Mouse (Mus musculus): ENCODE measurements around the gene Wnk2. TPM values are rescaled to one million over a fixed set of nuclear protein-coding genes. Genes with fewer than 3 reads are reported as not detected.

Gene Wnk2
- polyA plus RNA-seq, 1 experiment from 2014 or later: 12.0 TPM

- no peak overlapping the region for H3K27ac ChIP-seq (replicated peaks)
- 83% methylated on average over 10 of the region's 10 CpGs for WGBS
- H3K9me3 ChIP-seq: no peaks in the 10 kb centered on the region
- no peaks in the 10 kb centered on the region for H3K4me1 ChIP-seq
- H3K4me3 ChIP-seq: no peak overlapping the region
- H3K36me3 ChIP-seq: no peaks in the 10 kb centered on the region
- H3K9ac ChIP-seq (replicated peaks): no peak overlapping the region
- no peak overlapping the region for H3K4me2 ChIP-seq (replicated peaks)
- ATAC-seq (ENCODE audit: low FRiP score, low read depth): no peak
- peaks cover 17% of the 10 kb centered on the region for H3K27me3 ChIP-seq
Measured at GRCm38 (mm10) chr13:49154028-49154427, 6.2 kb upstream of the Wnk2 start.

GRCm38 (mm10) chr13:49148687-49149086 lies 873 bp upstream of the Wnk2 start:
- Histone ChIP-seq H3K4me1 (peaks cover 36% of the 10 kb centered on the region), H3K27me3 (peaks cover 43% of the 10 kb centered on the region), H3K36me3 (no peaks in the 10 kb centered on the region), H3K9ac (replicated peaks) (no peak overlapping the region), H3K4me3 (no peak overlapping the region), H3K4me2 (replicated peaks) (no peak overlapping the region), H3K27ac (replicated peaks) (no peak overlapping the region), H3K9me3 (no peaks in the 10 kb centered on the region)
- ATAC-seq (ENCODE audit: low FRiP score, low read depth): no peak
- 81% methylated on average over 4 of the region's 4 CpGs for WGBS

- peak overlapping the region; percentile 94 for H3K9ac ChIP-seq (replicated peaks)
- peaks cover 43% of the 10 kb centered on the region for H3K27me3 ChIP-seq
- H3K36me3 ChIP-seq: no peaks in the 10 kb centered on the region
- H3K9me3 ChIP-seq: no peaks in the 10 kb centered on the region
- H3K4me3 ChIP-seq: peak overlapping the region; percentile 89
- H3K4me2 ChIP-seq (replicated peaks): peak overlapping the region; percentile 84
- H3K4me1 ChIP-seq: peaks cover 45% of the 10 kb centered on the region
- under 1% methylated on average over 68 of the region's 98 CpGs for WGBS
- peak; percentile 77 for ATAC-seq (ENCODE audit: low FRiP score, low read depth)
- H3K27ac ChIP-seq (replicated peaks): peak overlapping the region; percentile 87
Measured at GRCm38 (mm10) chr13:49147007-49147857, 582 bp downstream of the Wnk2 start.

- H3K27ac ChIP-seq (replicated peaks): peak overlapping the region; percentile 87
- peak overlapping the region; percentile 84 for H3K4me2 ChIP-seq (replicated peaks)
- WGBS: under 1% methylated on average over 38 of the region's 44 CpGs
- H3K27me3 ChIP-seq: peaks cover 43% of the 10 kb centered on the region
- no peak for ATAC-seq (ENCODE audit: low FRiP score, low read depth)
- no peaks in the 10 kb centered on the region for H3K9me3 ChIP-seq
- peaks cover 45% of the 10 kb centered on the region for H3K4me1 ChIP-seq
- H3K36me3 ChIP-seq: no peaks in the 10 kb centered on the region
- peak overlapping the region; percentile 89 for H3K4me3 ChIP-seq
- peak overlapping the region; percentile 94 for H3K9ac ChIP-seq (replicated peaks)
Measured at GRCm38 (mm10) chr13:49146698-49147006, 1.2 kb downstream of the Wnk2 start.

- Histone ChIP-seq H3K9ac (replicated peaks) (peak overlapping the region; percentile 94), H3K4me2 (replicated peaks) (peak overlapping the region; percentile 84), H3K27me3 (peaks cover 43% of the 10 kb centered on the region), H3K9me3 (no peaks in the 10 kb centered on the region), H3K4me3 (peak overlapping the region; percentile 89), H3K36me3 (no peaks in the 10 kb centered on the region), H3K27ac (replicated peaks) (peak overlapping the region; percentile 87), H3K4me1 (peaks cover 45% of the 10 kb centered on the region)
- ATAC-seq (ENCODE audit: low FRiP score, low read depth): no peak
- WGBS: 21% methylated on average over 17 of the region's 17 CpGs
Measured at GRCm38 (mm10) chr13:49146040-49146697, 1.6 kb downstream of the Wnk2 start.

GRCm38 (mm10) chr13:49145396-49145795 lies 2.4 kb downstream of the Wnk2 start:
- peaks cover 39% of the 10 kb centered on the region for H3K27me3 ChIP-seq
- peak overlapping the region; percentile 89 for H3K4me3 ChIP-seq
- no peak for ATAC-seq (ENCODE audit: low FRiP score, low read depth)
- H3K9me3 ChIP-seq: no peaks in the 10 kb centered on the region
- H3K27ac ChIP-seq (replicated peaks): no peak overlapping the region
- peak overlapping the region; percentile 94 for H3K9ac ChIP-seq (replicated peaks)
- H3K4me1 ChIP-seq: peaks cover 51% of the 10 kb centered on the region
- H3K36me3 ChIP-seq: no peaks in the 10 kb centered on the region
- peak overlapping the region; percentile 84 for H3K4me2 ChIP-seq (replicated peaks)
- WGBS: 39% methylated on average over 7 of the region's 7 CpGs

GRCm38 (mm10) chr13:49144451-49144850 lies 3.4 kb downstream of the Wnk2 start:
- Histone ChIP-seq H3K4me3 (peak overlapping the region; percentile 4; the same call in 1 of the 2 replicates), H3K4me2 (replicated peaks) (peak overlapping the region; percentile 84), H3K27ac (replicated peaks) (no peak overlapping the region), H3K36me3 (0 out of 2 replicates have a peak, but pooled peaks cover 2% of the 10 kb centered on the region), H3K27me3 (peaks cover 30% of the 10 kb centered on the region), H3K9me3 (no peaks in the 10 kb centered on the region), H3K4me1 (peaks cover 52% of the 10 kb centered on the region), H3K9ac (replicated peaks) (peak overlapping the region; percentile 34)
- 47% methylated on average over 6 of the region's 6 CpGs for WGBS
- no peak for ATAC-seq (ENCODE audit: low FRiP score, low read depth)

GRCm38 (mm10) chr13:49143323-49143722 lies 4.5 kb downstream of the Wnk2 start:
- Histone ChIP-seq H3K4me1 (peaks cover 51% of the 10 kb centered on the region), H3K4me3 (no peak overlapping the region), H3K9ac (replicated peaks) (no peak overlapping the region), H3K9me3 (no peaks in the 10 kb centered on the region), H3K27ac (replicated peaks) (no peak overlapping the region), H3K4me2 (replicated peaks) (no peak overlapping the region), H3K36me3 (0 out of 2 replicates have a peak, but pooled peaks cover 2% of the 10 kb centered on the region), H3K27me3 (peaks cover 21% of the 10 kb centered on the region)
- 93% methylated on average over 7 of the region's 7 CpGs for WGBS
- no peak for ATAC-seq (ENCODE audit: low FRiP score, low read depth)

- H3K4me3 ChIP-seq: no peak overlapping the region
- WGBS: 87% methylated on average over 5 of the region's 5 CpGs
- peaks cover 21% of the 10 kb centered on the region for H3K27me3 ChIP-seq
- H3K4me2 ChIP-seq (replicated peaks): no peak overlapping the region
- no peak overlapping the region for H3K27ac ChIP-seq (replicated peaks)
- 0 out of 2 replicates have a peak overlapping the region, but pooled peaks have one; percentile 20 for H3K9ac ChIP-seq (replicated peaks)
- H3K9me3 ChIP-seq: no peaks in the 10 kb centered on the region
- 0 out of 2 replicates have a peak, but pooled peaks cover 2% of the 10 kb centered on the region for H3K36me3 ChIP-seq
- ATAC-seq (ENCODE audit: low FRiP score, low read depth): no peak
- peaks cover 46% of the 10 kb centered on the region for H3K4me1 ChIP-seq
Measured at GRCm38 (mm10) chr13:49142396-49142795, 5.4 kb downstream of the Wnk2 start.

GRCm38 (mm10) chr13:49140567-49140966 lies 7.2 kb downstream of the Wnk2 start:
- WGBS: 72% methylated on average over 4 of the region's 4 CpGs

GRCm38 (mm10) chr13:49134491-49134890 lies 13.3 kb downstream of the Wnk2 start:
- Histone ChIP-seq H3K4me2 (replicated peaks) (no peak overlapping the region), H3K27me3 (no peaks in the 10 kb centered on the region), H3K9ac (replicated peaks) (no peak overlapping the region), H3K4me3 (no peak overlapping the region), H3K27ac (replicated peaks) (no peak overlapping the region), H3K4me1 (peaks cover 34% of the 10 kb centered on the region), H3K9me3 (no peaks in the 10 kb centered on the region), H3K36me3 (no peaks in the 10 kb centered on the region)
- WGBS: 95% methylated on average over 11 of the region's 11 CpGs
- ATAC-seq (ENCODE audit: low FRiP score, low read depth): no peak

More at GRCm38 (mm10) chr13:49140567-49140966, 7.2 kb downstream of the Wnk2 start:
- H3K9me3 ChIP-seq: no peaks in the 10 kb centered on the region
- no peak overlapping the region for H3K27ac ChIP-seq (replicated peaks)
- no peak for ATAC-seq (ENCODE audit: low FRiP score, low read depth)
- H3K4me2 ChIP-seq (replicated peaks): no peak overlapping the region
- no peak overlapping the region for H3K9ac ChIP-seq (replicated peaks)
- H3K36me3 ChIP-seq: 0 out of 2 replicates have a peak, but pooled peaks cover 2% of the 10 kb centered on the region
- H3K4me3 ChIP-seq: no peak overlapping the region
- H3K27me3 ChIP-seq: 0 out of 2 replicates have a peak, but pooled peaks cover 6% of the 10 kb centered on the region
- H3K4me1 ChIP-seq: peaks cover 34% of the 10 kb centered on the region

- no peak overlapping the region for H3K27ac ChIP-seq (replicated peaks)
- H3K9ac ChIP-seq (replicated peaks): no peak overlapping the region
- H3K4me2 ChIP-seq (replicated peaks): no peak overlapping the region
- no peaks in the 10 kb centered on the region for H3K27me3 ChIP-seq
- no peaks in the 10 kb centered on the region for H3K36me3 ChIP-seq
- H3K4me1 ChIP-seq: peaks cover 48% of the 10 kb centered on the region
- no peak overlapping the region for H3K4me3 ChIP-seq
- no peaks in the 10 kb centered on the region for H3K9me3 ChIP-seq
- ATAC-seq (ENCODE audit: low FRiP score, low read depth): no peak
- 79% methylated on average over 4 of the region's 4 CpGs for WGBS
Measured at GRCm38 (mm10) chr13:49133125-49133524, 14.7 kb downstream of the Wnk2 start.

Data from midbrain, embryonic 12.5 days (tissue).